In the genomic region with DNA sequence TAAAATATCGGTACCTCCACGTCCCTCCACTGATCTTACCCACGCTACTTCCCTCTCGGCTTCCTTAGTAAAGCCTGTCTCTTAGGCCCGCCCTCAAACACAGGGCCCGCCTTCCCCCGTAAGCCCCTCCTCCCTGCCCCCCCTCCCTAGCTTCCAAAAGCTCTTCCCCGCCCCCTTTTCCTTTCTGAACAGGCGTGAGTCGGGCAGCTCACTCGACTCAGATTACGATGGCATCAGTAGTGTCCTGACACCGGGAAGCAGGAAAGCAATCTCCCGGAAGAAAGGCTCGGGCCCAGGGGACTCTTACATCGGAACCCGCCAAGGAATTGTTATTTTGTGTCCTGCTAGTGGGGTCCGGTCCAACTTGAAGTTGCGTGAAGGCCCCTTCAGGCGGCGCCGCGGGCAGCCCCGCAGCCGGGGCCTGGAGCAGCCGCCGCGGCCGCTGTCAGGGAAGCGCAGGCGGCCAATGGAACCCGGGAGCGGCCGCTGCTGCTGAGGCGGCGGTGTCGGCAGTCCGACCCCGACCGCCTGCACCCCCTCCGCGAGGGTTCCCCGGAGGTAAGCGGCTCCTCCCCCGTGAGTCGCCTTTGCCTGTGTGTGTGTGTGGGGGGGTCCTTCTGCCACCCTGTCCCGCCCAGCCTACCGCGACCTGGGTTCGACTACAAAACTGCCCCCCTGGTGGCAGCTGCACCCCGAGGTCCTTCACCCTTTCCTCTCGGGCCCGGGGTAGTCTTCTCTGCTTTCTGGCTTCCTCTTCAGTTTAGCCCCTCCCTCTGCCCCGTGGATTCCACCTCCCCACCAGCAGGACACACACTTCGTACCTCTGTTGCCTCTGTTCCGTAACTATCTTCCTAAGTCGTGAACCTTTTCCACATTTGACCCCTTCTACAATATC, we compare ENCODE assay signal across 8 mouse cellular contexts. TPM values are rescaled to one million over a fixed set of nuclear protein-coding genes. Genes with fewer than 3 reads are reported as not detected.
A peak's percentile ranks its signal among the peaks of the same experiment; 100 is the strongest.
DNase-seq lines count a peak whose midpoint lies in the region; ATAC-seq and TF ChIP-seq lines count a peak whose summit lies in the region.

TSS of gene Pi4kb (plus strand) at position 204 of the 895 bp plus-strand sequence.

- peaks cover 34% of the 10 kb centered on the region for H3K36me3 ChIP-seq in G1E (replicated peaks)
- H3K36me3 ChIP-seq in forebrain, embryonic 16.5 days (ENCODE audit: control insufficient read depth, insufficient read depth) = no peaks in the 10 kb centered on the region; the same call in 1 of the 2 replicates
- H3K36me3 ChIP-seq in lung, embryonic 14.5 days (ENCODE audit: insufficient read depth) = no peaks in the 10 kb centered on the region; the same call in 1 of the 2 replicates
- H3K36me3 ChIP-seq in thymus, adult 2 months (ENCODE audit: control insufficient read depth, insufficient read depth, low read length) = no peaks in the 10 kb centered on the region

- H3K9me3 ChIP-seq in G1E (replicated peaks) = no peaks in the 10 kb centered on the region
- H3K9me3 ChIP-seq in forebrain, embryonic 16.5 days (ENCODE audit: control insufficient read depth, low read length) = no peaks in the 10 kb centered on the region
- H3K9me3 ChIP-seq in lung, embryonic 14.5 days (ENCODE audit: low read depth, low read length) = no peaks in the 10 kb centered on the region

- H3K27ac ChIP-seq in forebrain, embryonic 16.5 days (ENCODE audit: low read length) = peak within 1 kb of the TSS; percentile 92
- H3K27ac ChIP-seq in layer of hippocampus, adult 2 months = peak within 1 kb of the TSS; percentile 99
- peak within 1 kb of the TSS; percentile 93 for H3K27ac ChIP-seq in lung, embryonic 14.5 days (ENCODE audit: low read depth)
- H3K27ac ChIP-seq in olfactory bulb, adult 2 months (ENCODE audit: insufficient read depth, low read depth, low read length) = peak within 1 kb of the TSS; percentile 84
- peak within 1 kb of the TSS; percentile 82 for H3K27ac ChIP-seq in thymus, adult 2 months (ENCODE audit: control insufficient read depth, insufficient read depth, low read length)

- H3K4me3 ChIP-seq in G1E (ENCODE audit: low read depth, low read length) = peak within 1 kb of the TSS; percentile 82
- peak within 1 kb of the TSS; percentile 96 for H3K4me3 ChIP-seq in forebrain, embryonic 16.5 days (replicated peaks; ENCODE audit: low read length)
- H3K4me3 ChIP-seq in layer of hippocampus, adult 2 months = peak within 1 kb of the TSS; percentile 91
- H3K4me3 ChIP-seq in lung, embryonic 14.5 days (ENCODE audit: low read depth, low read length) = peak within 1 kb of the TSS; percentile 94
- H3K4me3 ChIP-seq in olfactory bulb, adult 2 months (ENCODE audit: insufficient read depth, low read depth, low read length) = peak within 1 kb of the TSS; percentile 66
- peak within 1 kb of the TSS; percentile 74 for H3K4me3 ChIP-seq in thymus, adult 2 months (ENCODE audit: control insufficient read depth, insufficient read depth, low read length)

- TF ChIP-seq POLR2A in olfactory bulb, adult 2 months (IDR thresholded peaks at IDR 0.05; ENCODE audit: insufficient read depth, low read depth, low read length) = peak; percentile 60; the same call in 1 of the 2 replicates
- no peak; the same call in 1 of the 2 replicates for TF ChIP-seq POLR2A in thymus, adult 2 months (IDR thresholded peaks at IDR 0.05; ENCODE audit: control insufficient read depth, extremely low read depth, insufficient read depth, low read length, poor library complexity)

- peak; percentile 91 for ATAC-seq in G1E (ENCODE audit: extremely low read depth, insufficient number of reproducible peaks, low FRiP score, poor library complexity, severe bottlenecking)
- ATAC-seq in forebrain, embryonic 16.5 days = peak; percentile 96
- ATAC-seq in lung, embryonic 14.5 days (ENCODE audit: insufficient read depth) = peak; percentile 97

- H3K9ac ChIP-seq in forebrain, embryonic 16.5 days (replicated peaks; ENCODE audit: low read depth, low read length) = peak within 1 kb of the TSS; percentile 97
- peak within 1 kb of the TSS; percentile 90 for H3K9ac ChIP-seq in lung, embryonic 14.5 days

- no peaks in the 10 kb centered on the region for H3K27me3 ChIP-seq in G1E (ENCODE audit: insufficient read depth, low read length)
- no peaks in the 10 kb centered on the region for H3K27me3 ChIP-seq in forebrain, embryonic 16.5 days (replicated peaks; ENCODE audit: control insufficient read depth, insufficient read depth, low read length)
- no peaks in the 10 kb centered on the region for H3K27me3 ChIP-seq in lung, embryonic 14.5 days (ENCODE audit: insufficient read depth, low read length)
- no peaks in the 10 kb centered on the region for H3K27me3 ChIP-seq in thymus, adult 2 months (ENCODE audit: control insufficient read depth, insufficient read depth, low read length)

- intact Hi-C loops in heart, postnatal 36 days (cut with DNase I) = loop anchor here (1.0 to 2.0 kb wide), 2 partner anchors 20 to 22 kb away; partner anchors contain the start of gene Rfx5

- under 1% methylated on average over 51 of the region's 57 CpGs for WGBS in forebrain, embryonic 16.5 days
- under 1% methylated on average over 54 of the region's 57 CpGs for WGBS in lung, embryonic 14.5 days
- WGBS in olfactory bulb, adult 2 months = 0% methylated on average over 57 of the region's 57 CpGs
- under 1% methylated on average over 55 of the region's 57 CpGs for WGBS in thymus, adult 2 months

- no peak for TF ChIP-seq CTCF in G1E (IDR thresholded peaks at IDR 0.05; ENCODE audit: low read depth, low read length)
- peak; percentile 56 for TF ChIP-seq CTCF in layer of hippocampus, adult 2 months (conservative IDR thresholded peaks at IDR 0.05)
- TF ChIP-seq CTCF in lung, embryonic 14.5 days (IDR thresholded peaks at IDR 0.05; ENCODE audit: low read depth) = peak; percentile 41
- 0 out of 2 replicates have a peak, but pooled peaks have one; percentile 28 for TF ChIP-seq CTCF in olfactory bulb, adult 2 months (IDR thresholded peaks at IDR 0.05; ENCODE audit: insufficient read depth, low read depth, low read length)
- peak; percentile 58; the same call in 1 of the 2 replicates for TF ChIP-seq CTCF in thymus, adult 2 months (IDR thresholded peaks at IDR 0.05; ENCODE audit: borderline replicate concordance, control insufficient read depth, extremely low read depth, insufficient read depth, low read length, poor library complexity)

- peak within 1 kb of the TSS; percentile 80 for H3K4me2 ChIP-seq in forebrain, embryonic 16.5 days (ENCODE audit: low read length)
- H3K4me2 ChIP-seq in lung, embryonic 14.5 days = peak within 1 kb of the TSS; percentile 80

- H3K4me1 ChIP-seq in G1E (ENCODE audit: insufficient read depth, low read depth, low read length) = peaks cover 42% of the 10 kb centered on the region
- H3K4me1 ChIP-seq in forebrain, embryonic 16.5 days (replicated peaks; ENCODE audit: control insufficient read depth, insufficient read depth, low read length) = peaks cover 17% of the 10 kb centered on the region
- H3K4me1 ChIP-seq in lung, embryonic 14.5 days (ENCODE audit: insufficient read depth) = peaks cover 9% of the 10 kb centered on the region; the same call in 1 of the 2 replicates
- H3K4me1 ChIP-seq in olfactory bulb, adult 2 months (ENCODE audit: control insufficient read depth, insufficient read depth, low read length) = 0 out of 2 replicates have a peak, but pooled peaks cover 2% of the 10 kb centered on the region
- H3K4me1 ChIP-seq in thymus, adult 2 months (replicated peaks; ENCODE audit: control insufficient read depth, insufficient read depth, low read length) = peaks cover 9% of the 10 kb centered on the region

- DNase-seq in G1E (ENCODE audit: low spot score) = peak; percentile 94
- peak; percentile 79 to 87 for DNase-seq in cerebellum, adult 18-20 months
- DNase-seq in heart, postnatal 36 days = peak; percentile 86 to 94
- peak; percentile 71 to 77 for DNase-seq in layer of hippocampus, adult 2 months (ENCODE audit: low spot score in 2 of 2)
- peak; percentile 96 for DNase-seq in lung, embryonic 14.5 days
- peak; percentile 86 for DNase-seq in thymus, adult 2 months

RNA-seq across cellular contexts. Expression of gene Pi4kb, which starts in this region (rescaled TPM):
- total RNA-seq in G1E (2014; fragmentation: Nextera tagmentation) (39.8 and 70.6 TPM in 2 replicates), G1E (2017) (36.8 and 37.4 TPM in 2 replicates)
- 11.7 and 11.8 TPM in 2 replicates for polyA plus RNA-seq in G1E (2012)
- polyA plus RNA-seq in forebrain, embryonic 16.5 days (2015; fragmentation: Nextera tagmentation; extraction: Ambion mirVana) = 26.4 and 29.7 TPM in 2 replicates
- total RNA-seq in heart, postnatal 36 days (2021) = 10 to 100 TPM; 24.6 to 30.3 TPM
- total RNA-seq in layer of hippocampus, adult 2 months (2021) = 10 to 100 TPM; 58.7 to 64.4 TPM
- polyA plus RNA-seq in lung, embryonic 14.5 days (2014; fragmentation: Nextera tagmentation; extraction: Ambion mirVana) = 24.7 and 25.9 TPM in 2 replicates
- not detected in 2 replicates for polyA plus RNA-seq in olfactory bulb, adult 2 months (2012; ENCODE audit: insufficient read depth, insufficient read length, low replicate concordance, missing spikeins)
- polyA plus RNA-seq in thymus, adult 2 months (2012; rRNA removed) = 59.0 and 62.3 TPM in 2 replicates

Comparison
In these comparisons a context has a peak if more than half of its experiments do, and no peak if none do; other contexts are left out.
1. Peak in every context shown above with its lines: DNase-seq, ATAC-seq, H3K4me3 ChIP-seq and H3K27ac ChIP-seq.